Mouse (Mus musculus): ENCODE measurements around the gene Ccnjl. TPM values are rescaled to one million over a fixed set of nuclear protein-coding genes. Genes with fewer than 3 reads are reported as not detected.

Gene Ccnjl
- total and polyA plus RNA-seq, 3 experiments, result 2.0 to 3.0 (median 2.1) TPM

DNA sequence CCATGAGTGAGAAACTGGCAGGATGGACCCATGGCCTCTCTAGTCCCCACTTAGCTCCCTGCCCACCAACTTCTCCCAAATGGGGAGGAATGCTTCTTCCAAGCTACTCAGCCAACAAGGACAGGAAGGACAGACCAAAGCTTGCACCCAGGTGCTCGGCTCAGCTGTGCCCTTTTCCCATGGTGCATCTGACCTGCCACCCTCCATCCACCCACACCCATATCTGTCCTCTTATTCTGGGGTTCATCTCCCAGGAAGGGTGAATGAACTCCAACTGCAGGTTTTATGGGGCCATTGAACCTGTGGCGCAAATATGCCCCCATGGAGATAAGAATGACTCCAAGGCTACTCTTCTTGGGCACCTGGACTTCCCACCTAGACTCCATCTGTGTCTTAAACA, 75.6 kb downstream of the Ccnjl start:
- no peak overlapping the region for H3K27ac ChIP-seq
- no peaks in the 10 kb centered on the region for H3K4me1 ChIP-seq (ENCODE audit: control insufficient read depth, insufficient read depth, low read length)
- no peaks in the 10 kb centered on the region for H3K27me3 ChIP-seq (ENCODE audit: control insufficient read depth, insufficient read depth, low read length)
- no peaks in the 10 kb centered on the region for H3K36me3 ChIP-seq (ENCODE audit: control insufficient read depth, insufficient read depth, low read length)
- intact Hi-C loops (cut with DNase I), result no loop called here
- no peak for DNase-seq
- H3K9ac ChIP-seq (ENCODE audit: low read depth, low read length), result no peak overlapping the region
- H3K79me2 ChIP-seq (replicated peaks; ENCODE audit: control insufficient read depth, insufficient read depth, low read length), result no peaks in the 10 kb centered on the region
- 91% methylated on average over 2 of the region's 2 CpGs for WGBS
- H3K4me3 ChIP-seq, result no peak overlapping the region
- TF ChIP-seq EP300 (IDR thresholded peaks at IDR 0.05; ENCODE audit: insufficient read depth, low read depth, low read length) (no peak), CTCF (IDR thresholded peaks at IDR 0.05) (no peak), POLR2A (IDR thresholded peaks at IDR 0.05; ENCODE audit: insufficient read depth, low read depth, low read length) (no peak)

DNA sequence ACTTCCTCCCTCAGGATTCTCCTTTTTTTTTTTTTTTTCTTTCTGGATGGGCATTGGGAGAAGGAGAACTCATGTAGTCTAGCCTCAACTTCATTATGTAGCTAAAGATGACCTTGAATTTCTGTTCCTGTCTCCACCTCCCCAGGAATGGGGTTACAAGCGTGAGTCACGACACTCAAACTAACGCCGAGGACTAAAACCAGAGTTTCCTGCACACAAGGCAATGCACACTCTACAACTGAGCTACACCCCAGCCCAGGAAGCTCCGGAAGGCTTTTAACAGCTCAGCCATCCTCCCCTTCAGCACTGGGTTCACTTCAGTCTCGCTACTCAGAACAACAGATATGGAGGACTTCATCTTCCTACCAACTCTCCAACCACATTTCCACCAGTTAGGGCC, 76.3 kb downstream of the Ccnjl start:
- no peak overlapping the region for H3K27ac ChIP-seq
- TF ChIP-seq POLR2A (IDR thresholded peaks at IDR 0.05; ENCODE audit: insufficient read depth, low read depth, low read length), result no peak
- no peak for TF ChIP-seq EP300 (IDR thresholded peaks at IDR 0.05; ENCODE audit: insufficient read depth, low read depth, low read length)
- TF ChIP-seq CTCF (IDR thresholded peaks at IDR 0.05), result no peak
- WGBS, result 55% methylated on average over 6 of the region's 6 CpGs
- DNase-seq, result no peak
- no peaks in the 10 kb centered on the region for H3K27me3 ChIP-seq (ENCODE audit: control insufficient read depth, insufficient read depth, low read length)
- H3K9ac ChIP-seq (ENCODE audit: low read depth, low read length), result no peak overlapping the region
- H3K36me3 ChIP-seq (ENCODE audit: control insufficient read depth, insufficient read depth, low read length), result no peaks in the 10 kb centered on the region
- H3K4me1 ChIP-seq (ENCODE audit: control insufficient read depth, insufficient read depth, low read length), result no peaks in the 10 kb centered on the region
- intact Hi-C loops (cut with DNase I), result no loop called here
- H3K4me3 ChIP-seq, result no peak overlapping the region
- no peaks in the 10 kb centered on the region for H3K79me2 ChIP-seq (replicated peaks; ENCODE audit: control insufficient read depth, insufficient read depth, low read length)

DNA sequence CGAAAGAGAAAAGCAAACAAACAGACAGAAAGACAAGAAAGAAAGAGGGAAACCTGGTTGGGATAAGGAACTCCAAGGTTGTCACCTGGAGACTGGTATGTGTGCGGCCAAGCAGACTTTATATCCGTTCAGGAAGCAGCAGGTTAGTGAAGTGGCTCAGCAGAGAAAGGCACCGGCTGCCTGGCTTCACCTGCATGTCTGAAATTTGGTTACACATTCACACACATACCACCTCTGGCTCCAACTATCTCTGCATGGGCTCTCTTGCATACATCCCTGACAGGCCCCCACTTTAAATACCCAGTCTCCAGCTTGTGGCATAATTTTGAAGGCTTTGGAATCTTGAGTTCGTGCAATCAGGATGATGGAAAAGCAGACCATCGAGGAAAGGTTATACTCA, 77.3 kb downstream of the Ccnjl start:
- H3K4me1 ChIP-seq (ENCODE audit: control insufficient read depth, insufficient read depth, low read length), result no peaks in the 10 kb centered on the region
- 84% methylated on average over 6 of the region's 6 CpGs for WGBS
- H3K27me3 ChIP-seq (ENCODE audit: control insufficient read depth, insufficient read depth, low read length), result no peaks in the 10 kb centered on the region
- DNase-seq, result no peak
- no peak overlapping the region for H3K9ac ChIP-seq (ENCODE audit: low read depth, low read length)
- H3K36me3 ChIP-seq (ENCODE audit: control insufficient read depth, insufficient read depth, low read length), result no peaks in the 10 kb centered on the region
- intact Hi-C loops (cut with DNase I), result no loop called here
- no peak for TF ChIP-seq CTCF (IDR thresholded peaks at IDR 0.05)
- no peak for TF ChIP-seq POLR2A (IDR thresholded peaks at IDR 0.05; ENCODE audit: insufficient read depth, low read depth, low read length)
- TF ChIP-seq EP300 (IDR thresholded peaks at IDR 0.05; ENCODE audit: insufficient read depth, low read depth, low read length), result no peak
- H3K27ac ChIP-seq, result no peak overlapping the region
- no peaks in the 10 kb centered on the region for H3K79me2 ChIP-seq (replicated peaks; ENCODE audit: control insufficient read depth, insufficient read depth, low read length)
- H3K4me3 ChIP-seq, result no peak overlapping the region

DNA sequence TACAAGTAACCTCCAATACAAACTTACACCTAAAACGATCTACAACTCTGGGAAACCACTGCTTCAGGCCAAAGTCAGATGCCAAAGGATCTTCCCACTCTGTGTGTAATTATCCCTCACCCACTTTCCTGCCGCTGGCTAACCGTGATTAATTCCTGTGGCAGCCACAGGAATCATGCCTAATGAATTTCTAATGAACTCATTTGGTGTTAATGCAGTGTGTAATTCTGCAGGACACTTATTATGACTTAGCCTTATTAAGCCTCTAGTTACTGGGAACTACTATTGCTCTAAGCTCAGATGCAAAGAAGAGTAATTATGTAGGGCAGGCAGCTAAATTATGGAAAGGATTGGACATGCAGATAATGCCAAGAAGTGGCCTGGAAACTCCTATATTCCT, 79.9 kb downstream of the Ccnjl start:
- 73% methylated on average over 3 of the region's 3 CpGs for WGBS
- no peak for DNase-seq

DNA sequence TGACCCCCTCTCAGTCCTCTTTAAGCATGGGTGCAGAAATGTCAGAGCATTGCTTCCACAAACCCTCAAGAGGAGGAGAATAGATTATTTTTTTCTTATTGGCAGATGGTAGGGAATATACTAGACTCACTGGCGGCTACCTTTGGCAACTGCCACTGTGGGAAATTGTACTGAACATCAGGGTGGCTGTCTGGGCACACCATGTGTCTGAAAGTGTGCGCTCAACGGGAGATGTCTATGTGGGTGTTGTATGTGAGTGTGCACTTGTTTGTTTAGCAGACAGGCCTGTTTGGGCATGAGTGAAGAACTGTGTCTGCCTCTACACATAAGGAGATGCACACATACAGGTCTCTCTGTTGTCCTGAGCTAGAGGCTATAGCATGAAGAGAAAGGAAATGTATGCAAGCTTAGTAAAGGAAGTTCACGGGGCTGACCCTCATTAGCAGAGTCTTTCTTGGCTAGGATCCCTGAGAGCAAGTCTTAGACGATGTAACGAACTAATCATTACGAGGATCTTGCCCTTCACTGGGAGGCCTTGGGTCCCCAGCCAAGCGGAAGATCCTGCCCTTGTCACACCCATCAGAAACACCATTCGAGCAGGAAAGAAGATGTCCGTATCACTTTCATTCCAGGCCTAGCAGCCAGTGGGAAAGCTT, 81.5 kb downstream of the Ccnjl start:
- DNase-seq, result no peak
- Histone ChIP-seq H3K9ac (ENCODE audit: low read depth, low read length) (no peak overlapping the region), H3K27ac (no peak overlapping the region), H3K4me1 (ENCODE audit: control insufficient read depth, insufficient read depth, low read length) (no peaks in the 10 kb centered on the region), H3K27me3 (ENCODE audit: control insufficient read depth, insufficient read depth, low read length) (no peaks in the 10 kb centered on the region), H3K79me2 (replicated peaks; ENCODE audit: control insufficient read depth, insufficient read depth, low read length) (no peaks in the 10 kb centered on the region), H3K36me3 (ENCODE audit: control insufficient read depth, insufficient read depth, low read length) (no peaks in the 10 kb centered on the region), H3K4me3 (no peak overlapping the region)
- TF ChIP-seq CTCF (IDR thresholded peaks at IDR 0.05), result no peak
- WGBS, result 70% methylated on average over 10 of the region's 10 CpGs
- intact Hi-C loops (cut with DNase I), result no loop called here

More for the DNA sequence above, 79.9 kb downstream of the Ccnjl start:
- H3K27me3 ChIP-seq (ENCODE audit: control insufficient read depth, insufficient read depth, low read length), result no peaks in the 10 kb centered on the region
- no peak overlapping the region for H3K4me3 ChIP-seq
- no peak overlapping the region for H3K9ac ChIP-seq (ENCODE audit: low read depth, low read length)
- no peaks in the 10 kb centered on the region for H3K36me3 ChIP-seq (ENCODE audit: control insufficient read depth, insufficient read depth, low read length)
- no peak for TF ChIP-seq CTCF (IDR thresholded peaks at IDR 0.05)
- no peak for TF ChIP-seq EP300 (IDR thresholded peaks at IDR 0.05; ENCODE audit: insufficient read depth, low read depth, low read length)
- no peak for TF ChIP-seq POLR2A (IDR thresholded peaks at IDR 0.05; ENCODE audit: insufficient read depth, low read depth, low read length)
- intact Hi-C loops (cut with DNase I), result no loop called here
- no peak overlapping the region for H3K27ac ChIP-seq
- H3K79me2 ChIP-seq (replicated peaks; ENCODE audit: control insufficient read depth, insufficient read depth, low read length), result no peaks in the 10 kb centered on the region
- no peaks in the 10 kb centered on the region for H3K4me1 ChIP-seq (ENCODE audit: control insufficient read depth, insufficient read depth, low read length)

DNA sequence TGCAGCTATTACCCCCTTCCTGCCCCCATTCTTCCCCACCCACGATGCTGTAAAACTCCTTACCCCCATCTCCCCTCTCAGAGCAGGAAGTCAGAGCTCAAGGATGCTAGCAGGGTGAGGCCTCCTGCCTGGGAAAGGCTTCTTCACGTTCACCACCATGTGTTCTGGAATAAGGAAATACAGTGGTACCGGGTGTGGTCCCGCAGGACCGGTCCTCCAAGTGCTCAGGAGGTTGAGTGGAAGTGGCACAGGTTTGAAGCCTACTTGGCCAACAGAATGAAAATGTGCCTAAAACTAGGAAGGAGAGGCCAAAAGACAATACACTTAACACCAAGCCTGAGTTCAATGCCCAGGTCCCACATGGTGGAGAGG, 82.1 kb downstream of the Ccnjl start:
- no peaks in the 10 kb centered on the region for H3K4me1 ChIP-seq (ENCODE audit: control insufficient read depth, insufficient read depth, low read length)
- WGBS, result 59% methylated on average over 5 of the region's 5 CpGs
- intact Hi-C loops (cut with DNase I), result no loop called here
- H3K36me3 ChIP-seq (ENCODE audit: control insufficient read depth, insufficient read depth, low read length), result no peaks in the 10 kb centered on the region
- H3K79me2 ChIP-seq (replicated peaks; ENCODE audit: control insufficient read depth, insufficient read depth, low read length), result no peaks in the 10 kb centered on the region
- H3K4me3 ChIP-seq, result no peak overlapping the region
- no peaks in the 10 kb centered on the region for H3K27me3 ChIP-seq (ENCODE audit: control insufficient read depth, insufficient read depth, low read length)
- no peak overlapping the region for H3K9ac ChIP-seq (ENCODE audit: low read depth, low read length)
- TF ChIP-seq EP300 (IDR thresholded peaks at IDR 0.05; ENCODE audit: insufficient read depth, low read depth, low read length) (no peak), CTCF (IDR thresholded peaks at IDR 0.05) (no peak), POLR2A (IDR thresholded peaks at IDR 0.05; ENCODE audit: insufficient read depth, low read depth, low read length) (no peak)
- no peak for DNase-seq
- no peak overlapping the region for H3K27ac ChIP-seq
